Mouse (Mus musculus): ENCODE results near the gene Olfr895. TPM values are rescaled to one million over a fixed set of nuclear protein-coding genes. Genes with fewer than 3 reads are reported as not detected.

The Olfr895 gene
- not detected in 2 replicates for polyA plus RNA-seq (2015; fragmentation: Nextera tagmentation; extraction: Ambion mirVana)

GRCm38 (mm10) chr9:38267551-38267950 is at the start of gene Olfr895:
Gene Olfr895, plus strand, starts transcription at chr9:38267851.
- ATAC-seq (ENCODE audit: low read depth) (no peak), DNase-seq (no peak)
- H3K36me3 ChIP-seq, result no peaks in the 10 kb centered on the region
- H3K4me1 ChIP-seq (replicated peaks), result no peaks in the 10 kb centered on the region
- H3K27me3 ChIP-seq, result no peaks in the 10 kb centered on the region
- no peak within 1 kb of the TSS for H3K27ac ChIP-seq
- no peak within 1 kb of the TSS for H3K4me2 ChIP-seq
- H3K9me3 ChIP-seq (replicated peaks), result no peaks in the 10 kb centered on the region
- no peak within 1 kb of the TSS for H3K4me3 ChIP-seq (replicated peaks)
- H3K9ac ChIP-seq, result no peak within 1 kb of the TSS

GRCm38 (mm10) chr9:38252474-38252873 is 15.2 kb upstream of the Olfr895 start, which contains the start of gene Olfr143:
Gene Olfr143, plus strand, starts transcription at chr9:38252774.
- no peaks in the 10 kb centered on the region for H3K9me3 ChIP-seq (replicated peaks)
- DNase-seq, result no peak
- no peak within 1 kb of the TSS for H3K9ac ChIP-seq
- ATAC-seq (ENCODE audit: low read depth), result no peak
- no peaks in the 10 kb centered on the region for H3K4me1 ChIP-seq (replicated peaks)
- no peaks in the 10 kb centered on the region for H3K27me3 ChIP-seq
- no peak within 1 kb of the TSS for H3K4me3 ChIP-seq (replicated peaks)
- no peak within 1 kb of the TSS for H3K27ac ChIP-seq
- no peak within 1 kb of the TSS for H3K4me2 ChIP-seq
- no peaks in the 10 kb centered on the region for H3K36me3 ChIP-seq

GRCm38 (mm10) chr9:38290807-38291206 is 23.2 kb downstream of the Olfr895 start, which contains the start of gene Olfr896-ps1:
Gene Olfr896-ps1, plus strand, starts transcription at chr9:38291107.
- Histone ChIP-seq H3K27ac (no peak within 1 kb of the TSS), H3K4me1 (replicated peaks) (no peaks in the 10 kb centered on the region), H3K4me3 (replicated peaks) (no peak within 1 kb of the TSS), H3K4me2 (no peak within 1 kb of the TSS), H3K36me3 (no peaks in the 10 kb centered on the region), H3K9ac (no peak within 1 kb of the TSS), H3K27me3 (no peaks in the 10 kb centered on the region), H3K9me3 (replicated peaks) (no peaks in the 10 kb centered on the region)
- ATAC-seq (ENCODE audit: low read depth) (no peak), DNase-seq (no peak)
- WGBS (ENCODE audit: insufficient replicate concordance), result 68% methylated on average over 1 of the region's 1 CpGs

Other genes with a start within 250 kb of the Olfr895 start
- gene Olfr883, start 242.0 kb upstream of the Olfr895 start, polyA plus RNA-seq (2015; fragmentation: Nextera tagmentation; extraction: Ambion mirVana), result not detected in 2 replicates
- gene Olfr884, start 221.3 kb upstream of the Olfr895 start, polyA plus RNA-seq (2015; fragmentation: Nextera tagmentation; extraction: Ambion mirVana), result not detected in 2 replicates
- not detected in 2 replicates for gene Olfr885, start 206.5 kb upstream of the Olfr895 start, polyA plus RNA-seq (2015; fragmentation: Nextera tagmentation; extraction: Ambion mirVana)
- not detected in 2 replicates for gene Olfr887, start 183.8 kb upstream of the Olfr895 start, polyA plus RNA-seq (2015; fragmentation: Nextera tagmentation; extraction: Ambion mirVana)
- not detected in 2 replicates for gene Olfr888, start 159.7 kb upstream of the Olfr895 start, polyA plus RNA-seq (2015; fragmentation: Nextera tagmentation; extraction: Ambion mirVana)
- 0.15 and 0.18 TPM in 2 replicates for gene Olfr889, start 152.7 kb upstream of the Olfr895 start, polyA plus RNA-seq (2015; fragmentation: Nextera tagmentation; extraction: Ambion mirVana)
- not detected in 2 replicates for gene Olfr890, start 125.3 kb upstream of the Olfr895 start, polyA plus RNA-seq (2015; fragmentation: Nextera tagmentation; extraction: Ambion mirVana)
- not detected in 2 replicates for gene Olfr891, start 87.0 kb upstream of the Olfr895 start, polyA plus RNA-seq (2015; fragmentation: Nextera tagmentation; extraction: Ambion mirVana)
- gene Olfr893, start 59.5 kb upstream of the Olfr895 start, polyA plus RNA-seq (2015; fragmentation: Nextera tagmentation; extraction: Ambion mirVana), result not detected in 2 replicates
- gene Olfr894, start 49.8 kb upstream of the Olfr895 start, polyA plus RNA-seq (2015; fragmentation: Nextera tagmentation; extraction: Ambion mirVana), result not detected in 2 replicates
- not detected in 2 replicates for gene Olfr143, start 15.1 kb upstream of the Olfr895 start, polyA plus RNA-seq (2015; fragmentation: Nextera tagmentation; extraction: Ambion mirVana)
- not detected in 2 replicates for gene Olfr896-ps1, start 23.3 kb downstream of the Olfr895 start, polyA plus RNA-seq (2015; fragmentation: Nextera tagmentation; extraction: Ambion mirVana)
- gene Olfr25, start 61.2 kb downstream of the Olfr895 start, polyA plus RNA-seq (2015; fragmentation: Nextera tagmentation; extraction: Ambion mirVana), result not detected in 2 replicates
- gene Olfr898, start 80.6 kb downstream of the Olfr895 start, polyA plus RNA-seq (2015; fragmentation: Nextera tagmentation; extraction: Ambion mirVana), result not detected in 2 replicates
- not detected in 2 replicates for gene Olfr250, start 99.0 kb downstream of the Olfr895 start, polyA plus RNA-seq (2015; fragmentation: Nextera tagmentation; extraction: Ambion mirVana)
- gene Olfr251, start 109.2 kb downstream of the Olfr895 start, polyA plus RNA-seq (2015; fragmentation: Nextera tagmentation; extraction: Ambion mirVana), result not detected in 2 replicates
- gene Olfr147, start 133.8 kb downstream of the Olfr895 start, polyA plus RNA-seq (2015; fragmentation: Nextera tagmentation; extraction: Ambion mirVana), result not detected in 2 replicates
- not detected in 2 replicates for gene Olfr901, start 161.6 kb downstream of the Olfr895 start, polyA plus RNA-seq (2015; fragmentation: Nextera tagmentation; extraction: Ambion mirVana)
- gene Olfr902, start 179.8 kb downstream of the Olfr895 start, polyA plus RNA-seq (2015; fragmentation: Nextera tagmentation; extraction: Ambion mirVana), result not detected in 2 replicates
- not detected in 2 replicates for gene Olfr904, start 195.3 kb downstream of the Olfr895 start, polyA plus RNA-seq (2015; fragmentation: Nextera tagmentation; extraction: Ambion mirVana)
- gene Olfr905, start 203.3 kb downstream of the Olfr895 start, polyA plus RNA-seq (2015; fragmentation: Nextera tagmentation; extraction: Ambion mirVana), result not detected in 2 replicates
- gene Olfr906, start 219.2 kb downstream of the Olfr895 start, polyA plus RNA-seq (2015; fragmentation: Nextera tagmentation; extraction: Ambion mirVana), result not detected in 2 replicates
- gene Olfr907, start 227.9 kb downstream of the Olfr895 start, polyA plus RNA-seq (2015; fragmentation: Nextera tagmentation; extraction: Ambion mirVana), result not detected in 2 replicates